Mouse (Mus musculus): ENCODE results near the gene Gm11084.
A peak's percentile ranks its signal among the peaks of the same experiment; 100 is the strongest.

- TF ChIP-seq CTCF (IDR thresholded peaks at IDR 0.05; ENCODE audit: low read depth): no peak
- peak; percentile 66; the same call in 1 of the 2 replicates for TF ChIP-seq EP300 (IDR thresholded peaks at IDR 0.05; ENCODE audit: low read depth)
Observed at GRCm38 (mm10) chr2:73003751-73004717, 17.5 kb upstream of the Gm11084 start.
